Mouse (Mus musculus) retina, adult 2 months (tissue): ENCODE results near the gene Pisd.
"Not testable (repeated sequence)": the region's sequence is repeated elsewhere in the genome, so short reads cannot be mapped to it uniquely, and the experiment has no call there.

Source experiments
- DNase-seq: peaks from one replicate; pipeline ENCODE4 v3.0.0-alpha.2; 2012; ENCODE audit warnings: low read depth, low spot score

Gene Pisd

DNA sequence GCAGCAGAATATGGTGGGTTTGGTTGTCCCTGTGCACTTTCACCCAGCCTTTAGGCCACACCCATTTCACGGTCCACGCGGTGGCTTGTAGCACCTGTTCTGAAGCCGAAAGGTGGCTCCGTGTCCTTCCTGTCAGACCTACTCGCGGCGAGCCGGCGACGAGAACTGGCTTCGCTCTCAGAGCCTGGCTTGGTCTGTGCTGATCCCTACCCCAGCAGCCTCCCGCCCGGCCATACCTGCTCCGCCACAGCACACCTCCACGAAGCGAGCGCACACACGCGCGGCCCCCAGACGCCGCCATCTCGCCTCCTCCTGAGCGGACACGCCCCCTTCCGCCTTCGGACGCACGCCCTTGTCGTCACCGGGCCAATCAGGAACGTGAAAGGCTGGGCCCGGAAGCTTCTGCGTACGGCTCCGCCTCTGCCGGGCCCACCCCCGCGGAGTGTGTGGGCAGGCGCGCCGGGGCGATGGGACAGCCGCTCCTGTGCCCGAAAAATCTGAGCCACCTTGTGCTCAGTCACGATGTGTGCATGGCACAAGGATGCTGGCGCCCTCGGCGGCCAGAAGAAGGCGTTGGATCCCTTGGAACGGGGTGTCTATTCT is at the start of gene Pisd:
TSS of gene Pisd (minus strand) at position 334 of the 603 bp plus-strand sequence.
- peak; percentile 80 for DNase-seq

DNA sequence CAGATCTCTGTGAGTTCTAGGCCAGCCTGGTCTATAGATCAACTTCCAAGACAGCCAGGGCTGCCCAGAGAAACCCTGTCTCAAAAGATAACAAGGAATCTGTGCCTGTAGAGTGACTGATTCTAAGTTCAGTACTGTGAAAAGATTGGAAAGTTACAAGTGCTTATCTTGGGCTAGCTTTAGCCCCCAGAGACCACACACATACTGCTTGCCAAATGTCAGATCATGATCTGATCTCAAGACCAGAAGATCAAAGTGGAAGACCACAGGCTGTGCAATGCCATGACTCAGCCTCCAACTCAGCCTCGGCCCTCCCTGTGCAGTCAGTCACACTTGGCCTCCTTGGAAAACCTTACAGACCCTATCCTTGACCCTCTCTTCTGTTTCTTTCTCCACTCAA is 49.1 kb upstream of the Pisd start:
- DNase-seq, result no peak

DNA sequence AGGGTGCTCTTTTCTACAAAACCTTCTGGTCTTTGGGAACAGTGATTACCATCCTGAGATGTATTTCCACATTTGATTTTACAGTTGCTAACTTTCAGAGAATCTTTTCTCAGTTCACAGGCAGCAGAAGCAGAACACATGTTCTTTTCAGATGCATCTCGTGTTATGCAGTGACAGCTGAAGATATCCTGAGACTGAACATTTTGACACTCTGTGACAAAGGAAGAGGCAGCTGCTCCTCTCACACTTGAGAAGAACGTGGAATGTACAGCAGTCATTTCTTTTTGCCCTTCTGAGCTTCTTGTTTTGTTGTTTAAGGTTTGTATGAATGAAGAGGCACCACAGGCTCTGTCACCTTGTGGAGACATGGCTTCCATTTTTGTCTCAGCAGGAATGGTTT is 44.6 kb upstream of the Pisd start:
- DNase-seq, result no peak

DNA sequence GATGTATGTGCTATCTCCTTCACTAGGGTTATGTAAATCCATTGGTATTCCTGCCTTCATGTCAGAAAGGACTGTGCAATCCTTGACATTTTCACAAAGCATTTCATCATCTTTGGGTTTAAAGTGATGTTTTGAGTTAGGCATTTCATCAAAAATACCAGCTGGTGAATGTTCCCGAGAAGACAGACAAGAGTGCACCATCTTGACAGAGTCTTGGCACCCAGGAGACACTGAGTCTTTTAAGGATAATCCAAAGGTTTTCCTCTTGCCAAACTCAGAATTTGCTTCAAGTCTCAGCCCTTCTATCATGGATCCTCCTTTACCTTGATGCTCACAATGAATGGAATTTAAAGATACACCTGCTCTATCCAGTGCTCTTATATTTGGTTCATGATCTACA is 43.3 kb upstream of the Pisd start:
- not testable (repeated sequence) for DNase-seq

DNA sequence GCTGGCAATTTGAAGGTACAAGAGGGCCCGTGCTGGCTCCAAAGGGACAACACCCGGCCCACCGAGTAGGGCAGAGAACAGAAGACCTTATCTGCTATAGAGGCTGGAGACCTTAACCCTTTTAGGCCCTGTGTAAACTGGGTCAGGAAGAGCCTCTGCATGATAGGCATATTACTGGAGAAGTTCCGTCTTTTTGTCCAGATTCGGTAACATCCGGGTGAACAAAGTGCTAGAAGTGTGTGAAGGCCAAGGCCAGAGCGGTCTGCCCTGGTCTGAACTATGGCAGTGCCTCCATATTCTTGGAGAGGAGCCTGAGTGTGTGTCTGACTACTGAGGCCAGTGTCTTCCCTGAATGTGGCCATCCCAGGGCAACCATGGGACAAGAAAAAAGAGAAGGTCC is 41.6 kb upstream of the Pisd start, which contains the start of gene Gm20671:
TSS of gene Gm20671 (minus strand) at position 101 of the 400 bp plus-strand sequence.
- no peak for DNase-seq

DNA sequence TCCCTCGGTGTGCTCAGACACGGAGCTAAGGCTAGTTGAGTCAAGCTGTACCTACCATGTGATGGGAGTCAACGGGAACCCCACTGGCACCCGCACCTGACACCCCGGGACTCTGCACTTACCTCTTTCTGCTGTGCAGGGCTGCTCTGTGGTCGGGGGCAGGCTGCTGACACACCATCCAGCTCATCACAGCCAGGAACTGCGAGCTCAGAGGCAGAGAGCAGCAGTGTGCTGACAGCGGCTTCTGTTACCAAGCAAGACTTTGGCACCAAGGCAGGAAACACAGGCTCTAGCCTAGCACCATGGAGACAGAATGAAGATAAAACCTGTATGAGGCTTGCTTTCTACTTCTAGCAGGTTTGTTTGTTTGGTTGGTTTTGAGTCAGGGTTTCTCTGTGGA is 35.0 kb upstream of the Pisd start:
- DNase-seq, result no peak

DNA sequence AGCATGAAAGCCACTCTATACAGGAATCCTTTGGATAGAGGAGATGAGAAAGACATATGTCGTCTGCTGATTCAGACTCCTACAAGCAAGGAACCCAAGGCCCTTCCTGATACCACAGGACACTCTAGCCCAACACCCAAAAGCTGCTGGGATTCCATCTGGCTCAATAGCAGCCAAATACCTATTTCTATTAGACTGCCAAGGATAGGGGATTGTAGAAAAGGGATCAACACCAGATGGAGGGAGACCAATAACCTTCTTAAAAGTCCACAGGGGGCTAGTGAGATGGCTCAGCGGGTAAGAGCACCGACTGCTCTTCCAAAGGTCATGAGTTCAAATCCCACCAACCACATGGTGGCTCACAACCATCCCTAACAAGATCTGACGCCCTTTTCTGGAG is 29.9 kb upstream of the Pisd start:
- DNase-seq, result no peak

DNA sequence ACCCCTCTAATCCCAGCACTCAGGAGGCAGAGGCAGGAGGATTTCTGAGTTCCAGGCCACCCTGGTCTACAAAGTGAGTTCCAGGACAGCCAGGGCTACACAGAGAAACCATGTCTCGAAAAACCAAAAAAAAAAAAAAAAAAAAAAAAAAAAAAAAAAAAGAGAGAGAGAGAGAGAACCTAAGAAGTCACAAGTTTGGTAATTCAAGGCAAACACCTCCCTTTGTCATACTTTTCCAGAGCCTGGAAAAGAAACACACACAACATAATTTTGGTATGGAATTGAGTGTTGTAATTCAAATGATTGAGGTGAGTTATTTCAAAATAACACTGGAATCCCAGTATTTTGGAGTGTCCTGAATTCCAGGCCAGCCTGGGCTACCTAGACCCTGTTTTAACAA is 1.0 kb upstream of the Pisd start:
- DNase-seq, result not testable (repeated sequence)

DNA sequence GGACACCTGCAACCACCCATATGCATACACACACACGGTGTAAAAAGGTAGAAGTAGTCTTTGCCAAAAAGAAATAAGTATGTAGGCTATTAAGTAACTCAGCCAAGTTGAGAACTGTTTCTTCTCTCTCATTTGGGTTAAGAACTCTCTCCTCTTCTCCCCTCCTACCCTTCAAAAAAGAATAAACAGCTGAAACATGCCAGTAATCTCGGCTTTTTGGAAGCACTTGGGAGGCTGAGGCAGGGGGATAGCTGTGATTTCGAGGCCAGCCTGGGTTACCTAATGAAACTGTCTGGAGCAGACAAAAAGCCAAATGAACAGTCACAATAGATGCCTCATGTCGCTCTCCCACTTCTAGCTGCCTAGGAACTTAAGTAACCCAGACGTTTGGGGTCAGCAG is 720 bp downstream of the Pisd start:
- no peak for DNase-seq

DNA sequence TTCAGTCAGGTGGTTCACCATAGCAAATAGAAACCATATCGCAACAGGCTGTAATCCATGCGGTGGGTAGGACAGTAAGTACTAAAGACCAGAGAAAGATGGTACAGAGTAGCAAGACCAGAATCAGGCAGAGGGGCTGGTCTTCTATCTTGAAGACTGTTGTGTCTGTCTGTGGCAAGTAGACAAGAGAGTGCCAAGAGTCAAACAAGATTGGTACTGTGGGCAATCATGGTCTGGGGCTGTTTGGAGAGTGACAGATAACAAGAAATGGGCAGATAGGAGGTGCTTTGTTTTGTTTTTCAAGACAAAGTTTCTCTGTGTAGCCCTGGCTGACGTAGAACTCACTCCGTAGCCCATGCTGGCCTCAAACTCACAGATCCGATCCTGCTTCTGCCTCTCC is 3.9 kb downstream of the Pisd start:
- DNase-seq, result no peak

DNA sequence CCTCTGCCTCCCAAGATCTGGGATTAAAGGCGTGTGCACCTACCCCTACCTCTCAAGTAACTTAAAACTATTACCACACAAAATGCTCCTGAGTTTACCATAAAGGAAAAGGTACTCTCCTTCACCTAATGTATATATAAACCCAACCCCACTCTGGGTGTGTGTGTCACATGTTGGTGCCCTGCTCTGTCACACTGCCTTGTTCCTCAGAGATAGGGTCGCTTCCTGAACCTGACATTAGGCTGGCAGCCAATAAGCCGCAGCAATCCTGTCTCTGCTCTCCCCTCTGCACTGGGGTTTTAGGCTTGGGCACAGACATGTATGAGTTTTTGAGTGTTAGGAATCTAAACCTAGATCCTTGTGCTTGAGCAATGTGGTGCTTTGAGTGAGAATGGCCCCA is 7.3 kb downstream of the Pisd start:
- no peak for DNase-seq

DNA sequence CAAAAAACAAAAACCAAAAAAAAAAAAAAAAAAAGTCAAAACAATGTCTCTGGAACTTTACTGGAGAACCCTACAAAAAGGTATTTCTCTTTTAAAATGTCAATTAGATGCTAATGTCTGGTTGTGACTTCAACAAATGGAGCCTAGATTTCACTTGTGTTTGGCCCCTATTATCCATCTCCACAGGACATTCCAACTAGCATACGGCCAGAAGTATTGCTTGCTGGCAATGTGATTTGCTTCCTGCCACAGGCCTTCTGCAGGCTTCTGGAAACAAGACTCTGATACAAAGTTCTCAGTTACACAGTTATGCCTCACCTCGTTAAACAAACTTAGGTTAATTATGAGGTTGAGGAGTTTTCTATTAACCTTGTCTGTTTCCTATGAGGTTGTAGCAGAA is 13.1 kb downstream of the Pisd start:
- DNase-seq, result no peak

DNA sequence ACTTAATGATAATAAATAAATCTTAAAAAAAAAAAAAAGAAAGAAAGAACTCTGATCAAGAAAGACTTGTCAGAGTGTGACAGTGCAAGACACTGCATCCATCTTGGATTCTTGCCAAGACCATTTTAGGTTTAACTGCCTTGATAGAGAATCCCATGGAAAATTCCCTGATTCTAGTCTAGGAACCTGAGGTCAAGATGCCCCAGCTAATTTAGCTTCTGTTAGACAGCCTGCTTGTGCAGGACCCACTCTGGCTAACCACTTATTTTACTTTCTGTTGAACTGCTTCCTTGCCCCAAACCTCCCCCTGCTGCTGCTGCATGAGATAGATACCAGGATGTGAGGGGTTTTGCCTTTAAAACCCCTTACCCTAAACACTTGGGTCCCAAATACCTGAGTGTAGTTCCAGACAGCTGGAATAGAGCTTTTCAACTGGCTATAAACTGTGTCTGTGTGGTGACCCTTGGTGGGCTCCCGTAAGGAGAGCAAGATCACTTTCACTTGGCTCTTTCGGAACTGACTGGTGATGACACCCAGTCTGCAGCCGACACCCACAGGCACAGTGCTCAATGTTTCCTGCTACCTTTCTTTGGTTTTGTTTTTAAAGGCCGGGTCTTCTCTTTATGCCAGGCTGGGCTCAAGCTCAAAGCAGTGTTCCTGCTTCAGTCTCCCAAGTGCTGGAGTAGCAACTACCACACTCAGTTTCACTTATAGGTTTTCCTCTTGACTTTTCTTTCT is 17.6 kb downstream of the Pisd start:
- DNase-seq, result no peak

DNA sequence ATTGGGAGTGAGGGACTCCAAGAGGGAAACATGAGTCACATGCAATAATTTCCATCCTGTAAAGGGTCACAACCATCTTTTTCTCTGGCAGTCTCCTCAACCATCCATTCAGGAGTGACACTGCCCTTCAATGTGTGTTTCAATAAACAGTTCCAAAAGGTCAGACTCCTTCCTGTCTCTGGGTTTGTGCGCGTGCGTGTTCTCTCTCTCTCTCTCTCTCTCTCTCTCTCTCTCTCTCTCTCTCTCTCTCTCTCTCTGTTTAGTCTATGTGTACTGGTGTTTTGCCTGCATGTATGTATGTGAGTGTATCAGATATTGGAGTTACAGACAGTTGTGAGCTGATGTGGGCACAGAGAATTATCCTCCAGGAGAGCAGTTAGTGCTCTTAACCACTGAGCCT is 18.4 kb downstream of the Pisd start:
- DNase-seq, result no peak

DNA sequence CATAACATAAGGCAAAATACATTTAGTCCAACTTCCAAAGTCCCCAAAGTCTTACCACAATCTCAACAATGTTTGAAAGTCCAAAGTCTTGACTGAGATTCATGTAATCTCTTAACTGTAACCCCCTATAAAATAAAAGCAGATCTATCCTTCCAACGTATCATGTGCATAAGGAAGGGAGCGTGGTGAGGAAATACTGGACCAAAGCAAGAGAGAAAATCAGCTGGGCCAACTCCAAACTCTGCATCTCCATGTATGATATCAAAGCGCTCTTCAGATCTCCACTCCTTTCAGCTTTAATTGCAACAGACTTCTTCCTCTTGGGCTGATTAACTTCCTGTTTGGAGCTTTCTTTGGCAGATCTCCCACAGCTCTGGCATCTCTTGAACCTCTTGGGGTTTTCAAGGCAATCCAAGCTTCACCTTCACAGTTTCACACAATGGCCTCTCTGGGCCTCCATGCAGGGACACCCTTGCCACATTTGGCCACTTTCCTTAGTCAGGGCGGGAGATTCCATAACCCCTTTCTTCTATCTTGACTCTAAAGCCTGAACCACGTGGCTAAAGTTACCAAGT is 23.8 kb downstream of the Pisd start:
- no peak for DNase-seq

DNA sequence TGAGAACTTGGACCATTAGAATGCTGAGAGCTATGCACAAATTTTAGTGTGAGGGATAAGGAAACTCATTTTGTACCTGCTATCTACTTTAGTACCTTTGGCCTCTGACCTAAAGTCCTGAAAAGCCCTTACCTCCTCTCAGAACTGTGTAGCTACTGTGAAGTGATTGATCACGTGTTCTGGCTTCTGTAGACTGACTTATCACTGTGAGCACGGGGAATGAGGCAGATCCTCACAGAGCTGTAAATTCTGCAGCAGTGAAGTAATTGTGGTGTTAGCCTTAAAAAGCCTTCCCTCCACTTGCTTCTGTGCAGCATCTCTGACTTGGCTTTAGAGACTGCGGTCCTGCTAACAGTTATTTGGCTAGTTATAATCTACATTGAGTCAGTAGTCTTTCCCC is 24.7 kb downstream of the Pisd start:
- no peak for DNase-seq

DNA sequence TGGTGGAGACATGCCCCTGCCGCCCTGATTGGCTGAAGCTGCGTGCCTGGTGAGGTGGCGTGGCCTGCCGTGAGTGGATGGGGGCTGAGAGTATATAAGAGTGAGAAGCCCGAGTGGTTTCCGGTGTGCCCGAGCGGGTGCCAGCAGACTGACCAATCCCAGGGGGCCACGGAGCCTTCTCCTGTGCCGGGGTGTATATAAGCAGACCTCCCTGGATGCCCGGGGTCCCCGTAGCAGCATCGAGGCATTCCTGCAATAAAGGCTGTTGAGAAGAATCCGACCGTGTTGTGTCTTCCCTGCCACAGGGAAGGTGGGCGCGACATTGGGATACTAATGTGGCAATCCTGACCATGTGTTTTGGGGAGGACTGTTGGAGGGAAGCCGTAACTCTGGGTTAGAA is 25.1 kb downstream of the Pisd start:
- not testable (repeated sequence) for DNase-seq

DNA sequence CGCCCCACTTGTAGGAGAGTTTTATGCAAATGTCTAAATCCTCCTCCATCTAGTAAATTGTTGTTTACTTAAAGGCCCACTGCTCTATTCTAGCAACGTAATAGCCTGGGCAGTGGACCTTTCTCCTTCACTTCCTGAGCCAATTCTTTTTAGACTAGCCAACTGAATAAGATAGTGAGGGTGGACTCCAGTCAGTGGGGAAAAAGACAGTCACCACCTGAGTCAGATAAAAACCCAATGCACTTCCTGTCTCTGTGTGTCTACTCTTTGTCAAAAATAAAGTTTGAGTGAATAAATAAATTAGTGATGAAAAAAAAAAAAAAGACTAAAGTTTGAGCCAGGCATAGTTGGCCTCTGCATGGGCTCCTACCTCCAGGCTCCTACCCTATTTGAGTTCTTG is 25.8 kb downstream of the Pisd start:
- no peak for DNase-seq

DNA sequence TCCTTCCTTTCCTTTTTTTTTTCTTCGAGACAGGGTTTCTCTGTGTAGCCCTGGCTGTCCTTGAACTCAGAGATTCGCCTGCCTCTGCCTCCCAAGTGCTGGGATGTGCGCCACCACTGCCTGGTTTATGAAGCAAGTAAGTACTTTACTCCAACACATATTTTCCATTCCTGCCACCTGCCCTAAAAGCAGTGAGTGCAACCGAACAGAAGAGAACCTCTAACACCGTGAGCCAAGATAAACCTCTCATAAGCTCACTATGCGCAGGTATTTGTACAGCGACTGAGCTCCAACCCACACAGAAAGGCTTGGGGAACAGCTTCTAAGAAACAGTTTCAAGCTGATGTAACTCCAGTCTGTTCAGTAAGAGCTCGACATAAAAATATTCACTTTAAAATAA is 29.3 kb downstream of the Pisd start:
- DNase-seq, result no peak

DNA sequence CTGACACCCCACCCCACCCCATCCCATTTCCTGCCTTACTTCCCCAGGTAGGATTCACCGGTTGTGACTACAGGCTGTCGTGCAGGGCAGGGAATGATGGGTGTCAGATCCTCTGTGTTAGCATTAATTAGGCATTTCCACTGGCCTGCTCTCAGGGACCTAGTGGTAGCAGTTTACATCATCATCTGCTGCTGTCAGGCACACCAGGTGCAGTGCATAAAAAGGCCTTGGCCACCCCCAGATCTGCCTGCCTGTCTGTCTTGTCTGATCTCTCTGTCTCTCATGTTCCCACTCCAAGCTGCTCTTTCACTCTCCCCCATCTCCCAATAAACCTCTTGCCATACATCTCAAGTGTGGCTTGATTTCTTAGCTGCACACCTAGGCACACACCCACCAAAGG is 33.7 kb downstream of the Pisd start:
- DNase-seq, result no peak

DNA sequence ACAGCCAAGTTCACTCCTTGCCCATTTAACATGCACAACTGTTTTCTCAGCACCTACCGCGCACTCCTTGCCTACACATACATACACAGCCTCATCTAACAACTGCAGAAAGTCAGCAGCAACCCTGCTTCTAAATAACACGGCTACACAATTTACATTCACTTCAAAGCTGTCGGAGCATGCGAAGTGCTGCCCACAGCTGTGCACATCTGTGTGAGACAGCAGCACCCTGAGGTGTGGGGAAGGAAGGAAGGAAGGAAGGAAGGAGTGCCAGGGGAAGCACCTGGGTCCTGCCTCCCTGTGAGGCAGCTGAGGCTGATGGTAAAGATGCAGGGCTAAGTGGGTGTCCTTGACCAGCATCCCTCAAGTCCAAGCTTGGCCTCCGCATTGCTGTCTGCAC is 36.5 kb downstream of the Pisd start:
- no peak for DNase-seq

DNA sequence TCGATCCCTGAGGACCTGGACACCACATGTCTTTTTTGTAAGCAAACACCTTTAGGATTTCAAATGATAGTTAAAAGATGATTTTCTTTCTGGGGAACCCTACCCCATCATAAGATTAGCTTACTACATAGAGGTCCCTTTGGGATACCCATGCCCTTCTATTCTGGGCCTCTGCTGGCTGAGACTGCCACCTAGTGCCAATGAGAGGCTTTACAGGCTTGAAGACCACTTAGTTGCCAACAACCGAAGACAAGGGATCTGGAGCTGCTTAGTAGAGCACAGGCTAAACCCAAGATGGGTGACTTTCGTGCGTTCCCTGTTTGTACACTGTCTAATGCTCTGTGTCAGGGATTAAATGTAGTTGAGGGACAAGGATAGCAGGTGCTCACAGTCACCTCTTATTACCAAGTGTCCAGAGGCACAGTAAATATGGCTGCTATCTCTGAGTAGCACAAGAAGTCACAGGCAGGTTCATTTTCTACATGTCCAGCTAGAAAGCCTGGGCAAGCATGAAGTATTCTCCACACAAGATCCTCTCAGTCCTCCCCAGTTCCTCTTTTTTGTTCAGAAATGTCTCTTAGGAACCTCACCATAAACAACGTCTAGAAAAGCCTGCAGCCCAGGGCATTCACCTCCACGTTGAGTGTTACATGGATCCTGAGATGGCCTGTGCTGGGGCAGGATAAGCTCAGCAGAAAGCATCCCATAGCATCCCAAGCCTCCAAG is 37.6 kb downstream of the Pisd start:
- peak; percentile 28 for DNase-seq
